Mouse (Mus musculus): ENCODE measurements at regions not wholly inside any gene's neighbourhood (a gene's known extent, or its start where the extent isn't known, plus 50 kb on each side); places are given as distances from the start of the nearest gene placed in this dataset.

DNA sequence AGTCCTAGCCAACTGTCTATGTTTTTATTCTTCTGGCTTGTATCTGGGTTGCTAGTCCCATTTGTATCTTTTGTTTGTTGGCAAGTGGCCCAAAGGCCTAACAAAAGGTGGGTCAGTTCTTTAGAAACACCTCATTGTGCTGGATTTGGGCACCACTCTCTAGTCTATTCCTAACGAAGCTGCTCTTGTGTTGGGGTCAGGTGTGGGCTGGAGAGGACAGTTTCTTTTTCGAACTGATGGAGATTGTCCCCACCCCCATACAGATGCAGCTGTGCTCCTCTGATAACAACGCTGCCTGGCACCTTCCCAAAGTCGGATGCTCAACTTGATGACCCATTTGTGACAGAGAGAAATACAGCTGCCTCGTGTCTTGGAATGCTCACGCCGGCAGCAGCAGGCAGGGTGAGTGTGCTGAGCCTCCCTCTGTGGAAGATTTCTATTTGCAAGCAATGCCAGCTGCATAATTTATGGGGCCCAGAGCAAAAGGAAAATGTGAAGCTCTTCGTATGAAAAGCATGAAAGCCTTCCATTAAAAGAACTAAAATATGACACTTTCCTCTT, 342.5 kb downstream of the Dmrt2 start:
- no peak overlapping the region for H3K4me3 ChIP-seq (ENCODE audit: control insufficient read depth, insufficient read depth, low read length)
- WGBS: 71% methylated on average over 8 of the region's 8 CpGs
- no peaks in the 10 kb centered on the region for H3K36me3 ChIP-seq (ENCODE audit: control insufficient read depth, insufficient read depth, low read length)
- H3K27me3 ChIP-seq (ENCODE audit: control insufficient read depth, insufficient read depth, low read length): no peaks in the 10 kb centered on the region
- H3K4me1 ChIP-seq (replicated peaks; ENCODE audit: control insufficient read depth, insufficient read depth, low read length): no peaks in the 10 kb centered on the region
- H3K27ac ChIP-seq (ENCODE audit: control insufficient read depth, insufficient read depth, low read length): no peak overlapping the region
- DNase-seq: no peak
- TF ChIP-seq POLR2A (IDR thresholded peaks at IDR 0.05; ENCODE audit: control insufficient read depth, extremely low read depth, insufficient read depth, low read length, poor library complexity) (no peak), CTCF (IDR thresholded peaks at IDR 0.05; ENCODE audit: borderline replicate concordance, control insufficient read depth, extremely low read depth, insufficient read depth, low read length, poor library complexity) (no peak)

- no peak overlapping the region for H3K27ac ChIP-seq (ENCODE audit: control insufficient read depth, insufficient read depth, low read length)
- DNase-seq: no peak
- H3K36me3 ChIP-seq (ENCODE audit: control insufficient read depth, insufficient read depth, low read length): no peaks in the 10 kb centered on the region
- H3K4me1 ChIP-seq (replicated peaks; ENCODE audit: control insufficient read depth, insufficient read depth, low read length): no peaks in the 10 kb centered on the region
- WGBS: 86% methylated on average over 7 of the region's 7 CpGs
- TF ChIP-seq CTCF (IDR thresholded peaks at IDR 0.05; ENCODE audit: borderline replicate concordance, control insufficient read depth, extremely low read depth, insufficient read depth, low read length, poor library complexity): no peak
- TF ChIP-seq POLR2A (IDR thresholded peaks at IDR 0.05; ENCODE audit: control insufficient read depth, extremely low read depth, insufficient read depth, low read length, poor library complexity): no peak
- H3K27me3 ChIP-seq (ENCODE audit: control insufficient read depth, insufficient read depth, low read length): no peaks in the 10 kb centered on the region
- H3K4me3 ChIP-seq (ENCODE audit: control insufficient read depth, insufficient read depth, low read length): no peak overlapping the region
Measured at GRCm38 (mm10) chr19:26021141-26021540, 348.9 kb downstream of the Dmrt2 start.

- H3K27me3 ChIP-seq (ENCODE audit: control insufficient read depth, insufficient read depth, low read length): no peaks in the 10 kb centered on the region
- no peak for DNase-seq
Measured at GRCm38 (mm10) chr19:26026103-26026502, 353.9 kb downstream of the Dmrt2 start.

GRCm38 (mm10) chr19:26037270-26037669, 365.1 kb downstream of the Dmrt2 start:
- Histone ChIP-seq H3K27ac (ENCODE audit: control insufficient read depth, insufficient read depth, low read length) (no peak overlapping the region), H3K4me1 (replicated peaks; ENCODE audit: control insufficient read depth, insufficient read depth, low read length) (no peaks in the 10 kb centered on the region), H3K36me3 (ENCODE audit: control insufficient read depth, insufficient read depth, low read length) (no peaks in the 10 kb centered on the region), H3K27me3 (ENCODE audit: control insufficient read depth, insufficient read depth, low read length) (no peaks in the 10 kb centered on the region), H3K4me3 (ENCODE audit: control insufficient read depth, insufficient read depth, low read length) (no peak overlapping the region)
- TF ChIP-seq CTCF (IDR thresholded peaks at IDR 0.05; ENCODE audit: borderline replicate concordance, control insufficient read depth, extremely low read depth, insufficient read depth, low read length, poor library complexity) (no peak), POLR2A (IDR thresholded peaks at IDR 0.05; ENCODE audit: control insufficient read depth, extremely low read depth, insufficient read depth, low read length, poor library complexity) (no peak)
- no peak for DNase-seq
- 14% methylated on average over 7 of the region's 7 CpGs for WGBS

More at GRCm38 (mm10) chr19:26026103-26026502, 353.9 kb downstream of the Dmrt2 start:
- H3K4me1 ChIP-seq (replicated peaks; ENCODE audit: control insufficient read depth, insufficient read depth, low read length): no peaks in the 10 kb centered on the region
- no peak overlapping the region for H3K4me3 ChIP-seq (ENCODE audit: control insufficient read depth, insufficient read depth, low read length)
- 91% methylated on average over 3 of the region's 3 CpGs for WGBS
- H3K27ac ChIP-seq (ENCODE audit: control insufficient read depth, insufficient read depth, low read length): no peak overlapping the region
- H3K36me3 ChIP-seq (ENCODE audit: control insufficient read depth, insufficient read depth, low read length): no peaks in the 10 kb centered on the region
- TF ChIP-seq CTCF (IDR thresholded peaks at IDR 0.05; ENCODE audit: borderline replicate concordance, control insufficient read depth, extremely low read depth, insufficient read depth, low read length, poor library complexity) (no peak), POLR2A (IDR thresholded peaks at IDR 0.05; ENCODE audit: control insufficient read depth, extremely low read depth, insufficient read depth, low read length, poor library complexity) (no peak)

- 84% methylated on average over 9 of the region's 9 CpGs for WGBS
- H3K4me1 ChIP-seq (replicated peaks; ENCODE audit: control insufficient read depth, insufficient read depth, low read length): no peaks in the 10 kb centered on the region
- H3K4me3 ChIP-seq (ENCODE audit: control insufficient read depth, insufficient read depth, low read length): no peak overlapping the region
- TF ChIP-seq POLR2A (IDR thresholded peaks at IDR 0.05; ENCODE audit: control insufficient read depth, extremely low read depth, insufficient read depth, low read length, poor library complexity) (no peak), CTCF (IDR thresholded peaks at IDR 0.05; ENCODE audit: borderline replicate concordance, control insufficient read depth, extremely low read depth, insufficient read depth, low read length, poor library complexity) (no peak)
- no peaks in the 10 kb centered on the region for H3K27me3 ChIP-seq (ENCODE audit: control insufficient read depth, insufficient read depth, low read length)
- DNase-seq: no peak
- no peaks in the 10 kb centered on the region for H3K36me3 ChIP-seq (ENCODE audit: control insufficient read depth, insufficient read depth, low read length)
- H3K27ac ChIP-seq (ENCODE audit: control insufficient read depth, insufficient read depth, low read length): no peak overlapping the region
Measured at GRCm38 (mm10) chr19:26051478-26052215, 379.4 kb downstream of the Dmrt2 start.

GRCm38 (mm10) chr19:26059668-26060067, 387.5 kb downstream of the Dmrt2 start:
- Histone ChIP-seq H3K36me3 (ENCODE audit: control insufficient read depth, insufficient read depth, low read length) (no peaks in the 10 kb centered on the region), H3K27ac (ENCODE audit: control insufficient read depth, insufficient read depth, low read length) (no peak overlapping the region), H3K27me3 (ENCODE audit: control insufficient read depth, insufficient read depth, low read length) (no peaks in the 10 kb centered on the region), H3K4me3 (ENCODE audit: control insufficient read depth, insufficient read depth, low read length) (no peak overlapping the region), H3K4me1 (replicated peaks; ENCODE audit: control insufficient read depth, insufficient read depth, low read length) (no peaks in the 10 kb centered on the region)
- TF ChIP-seq CTCF (IDR thresholded peaks at IDR 0.05; ENCODE audit: borderline replicate concordance, control insufficient read depth, extremely low read depth, insufficient read depth, low read length, poor library complexity) (no peak), POLR2A (IDR thresholded peaks at IDR 0.05; ENCODE audit: control insufficient read depth, extremely low read depth, insufficient read depth, low read length, poor library complexity) (no peak)
- WGBS: 93% methylated on average over 2 of the region's 2 CpGs
- no peak for DNase-seq

Data from thymus, adult 2 months (tissue).